Mouse (Mus musculus) frontal cortex, postnatal 14 days (tissue): ENCODE measurements around the gene Lsm2.
"Not testable (repeated sequence)": the region's sequence is repeated elsewhere in the genome, so short reads cannot be mapped to it uniquely, and the experiment has no call there.

Source experiments
- DNase-seq, 2 experiments: peaks; one replicate each; pipeline ENCODE4 v3.0.0; 2022; ENCODE audit warnings: low spot score in 2 of 2

The Lsm2 gene

DNA sequence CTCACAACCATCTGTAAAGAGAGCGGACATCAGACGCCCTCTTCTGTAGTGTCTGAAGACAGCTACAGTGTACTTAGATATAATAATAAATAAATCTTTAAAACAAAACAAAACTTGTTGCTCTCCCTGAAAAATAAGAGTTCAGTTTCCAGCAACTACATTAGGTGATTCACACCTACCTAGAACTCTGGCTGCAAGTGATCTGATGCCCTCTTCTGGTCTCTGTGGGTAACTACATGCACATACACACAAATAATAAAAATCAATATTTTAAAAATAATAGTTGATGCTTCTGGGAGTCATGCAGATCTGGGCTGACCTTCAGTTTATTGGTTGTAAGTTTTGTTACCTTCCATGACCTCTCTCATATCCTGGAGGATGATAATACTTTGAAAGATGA is 2.6 kb downstream of the Lsm2 start:
- DNase-seq = no peak

- no peak for DNase-seq
These were observed 13.1 kb downstream of the Lsm2 start for GRCm38 (mm10) chr17:34994751-34995150.

DNA sequence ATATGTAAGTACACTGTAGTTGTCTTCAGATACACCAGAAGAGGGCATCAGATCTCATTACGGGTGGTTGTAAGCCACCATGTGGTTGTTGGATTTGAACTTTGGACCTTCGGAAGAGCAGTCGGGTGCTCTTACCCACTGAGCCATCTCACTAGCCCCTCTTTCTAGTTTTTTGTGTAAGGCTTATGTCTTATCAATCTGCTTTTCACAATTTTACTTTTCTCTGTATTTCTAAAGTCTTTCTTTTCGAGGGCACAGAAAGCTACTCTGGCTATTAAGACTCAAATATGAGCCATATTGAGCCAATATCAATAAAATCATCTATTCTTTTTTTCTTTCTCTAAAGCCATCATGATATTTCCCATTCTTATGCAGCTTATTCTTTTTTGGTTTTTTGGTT is 13.5 kb downstream of the Lsm2 start:
- DNase-seq = not testable (repeated sequence)

GRCm38 (mm10) chr17:34995927-34996326 is 14.3 kb downstream of the Lsm2 start:
- DNase-seq = not testable (repeated sequence)

- DNase-seq = no peak
These were observed 14.9 kb downstream of the Lsm2 start for GRCm38 (mm10) chr17:34996411-34997141.

DNA sequence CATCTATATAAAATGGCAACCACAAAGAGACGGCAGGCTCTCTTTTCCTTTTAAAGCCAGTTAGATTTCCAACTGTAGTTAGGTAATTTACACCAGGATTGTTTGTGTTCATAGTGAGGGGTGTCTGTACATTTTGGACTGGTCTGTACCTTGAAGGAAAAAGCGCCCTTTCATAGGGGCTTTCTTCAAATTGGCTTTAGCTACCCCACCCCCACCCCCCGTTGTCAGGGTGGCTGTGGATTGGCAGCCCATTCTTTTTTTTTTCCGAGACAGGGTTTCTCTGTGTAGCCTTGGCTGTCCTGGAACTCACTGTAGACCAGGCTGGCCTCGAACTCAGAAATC is 15.5 kb downstream of the Lsm2 start:
- DNase-seq = no peak

GRCm38 (mm10) chr17:34998526-34999430 is 17.1 kb downstream of the Lsm2 start:
- DNase-seq = no peak

GRCm38 (mm10) chr17:34999871-35000716 is 18.4 kb downstream of the Lsm2 start:
- not testable (repeated sequence) for DNase-seq

DNA sequence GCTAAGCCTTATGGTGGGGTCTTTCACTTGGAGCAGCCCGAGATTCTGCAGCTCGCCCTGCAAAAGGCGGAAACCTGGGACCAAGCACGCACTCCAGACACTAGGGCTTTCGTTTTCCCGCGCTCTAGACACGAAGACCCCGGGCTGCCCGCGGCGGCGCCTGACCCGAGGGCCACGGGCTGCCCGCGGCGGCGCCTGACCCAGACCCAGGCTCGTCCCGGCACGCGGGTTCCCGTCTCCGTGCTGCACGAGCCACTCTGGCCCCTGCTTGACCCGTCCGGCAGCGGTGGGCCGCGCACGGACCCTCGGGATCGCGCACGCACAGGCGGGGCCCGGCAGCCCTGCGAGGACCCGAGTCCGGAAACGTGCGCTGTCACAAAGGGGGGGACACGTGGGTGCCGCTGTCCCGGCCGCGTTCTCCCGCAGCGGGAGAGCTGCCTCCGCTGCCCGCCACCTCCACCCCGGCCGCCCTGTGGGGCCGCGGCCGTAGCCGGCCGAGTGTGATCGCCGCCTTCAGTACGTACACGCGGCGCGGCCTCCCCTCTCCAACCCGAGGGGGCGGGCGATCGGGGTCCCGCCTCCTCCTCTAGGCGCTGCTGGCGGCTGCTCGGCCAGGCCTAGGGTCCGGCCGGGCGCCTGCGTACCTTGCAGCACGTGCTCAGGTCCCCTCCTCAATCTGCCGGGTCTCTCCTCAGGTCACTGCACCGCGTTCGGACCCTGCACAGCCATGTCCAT is 19.2 kb downstream of the Lsm2 start, which contains the start of gene Vars:
Vars (plus strand) TSS at position 271 of the 735 bp plus-strand sequence.
- peak; percentile 70 to 74 for DNase-seq

- DNase-seq = no peak
These were observed 19.9 kb downstream of the Lsm2 start for GRCm38 (mm10) chr17:35001452-35002152.

- DNase-seq = no peak
These were observed 20.6 kb downstream of the Lsm2 start for GRCm38 (mm10) chr17:35002153-35002865.

GRCm38 (mm10) chr17:35003022-35003838 is 21.6 kb downstream of the Lsm2 start:
- no peak for DNase-seq

DNA sequence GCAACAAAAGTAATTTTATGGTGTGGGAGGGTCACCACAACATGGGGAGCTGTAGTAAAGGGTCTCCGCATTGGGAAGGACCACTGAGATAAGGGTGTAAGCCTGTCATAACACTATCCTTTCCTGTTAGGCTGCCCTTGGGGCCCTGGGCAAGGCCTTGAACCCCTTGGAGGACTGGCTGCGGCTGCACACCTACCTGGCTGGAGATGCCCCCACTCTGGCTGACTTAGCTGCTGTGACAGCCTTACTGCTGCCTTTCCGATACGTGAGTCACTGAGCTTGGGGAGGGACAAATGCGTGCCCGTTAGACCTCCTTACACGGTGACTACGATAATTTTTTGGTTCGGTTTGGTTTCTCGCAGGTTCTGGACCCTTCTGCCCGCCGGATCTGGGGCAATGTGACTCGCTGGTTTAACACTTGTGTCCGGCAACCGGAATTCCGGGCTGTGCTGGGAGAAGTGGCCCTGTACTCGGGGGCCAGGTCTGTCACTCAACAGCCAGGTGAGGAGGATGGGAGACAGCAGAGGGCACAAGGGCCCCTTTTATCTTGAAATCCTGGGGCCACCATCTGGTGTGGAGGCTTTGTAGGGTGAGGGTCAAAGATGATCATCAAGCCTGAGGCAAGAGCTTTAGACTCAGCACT is 22.5 kb downstream of the Lsm2 start:
- DNase-seq = no peak

DNA sequence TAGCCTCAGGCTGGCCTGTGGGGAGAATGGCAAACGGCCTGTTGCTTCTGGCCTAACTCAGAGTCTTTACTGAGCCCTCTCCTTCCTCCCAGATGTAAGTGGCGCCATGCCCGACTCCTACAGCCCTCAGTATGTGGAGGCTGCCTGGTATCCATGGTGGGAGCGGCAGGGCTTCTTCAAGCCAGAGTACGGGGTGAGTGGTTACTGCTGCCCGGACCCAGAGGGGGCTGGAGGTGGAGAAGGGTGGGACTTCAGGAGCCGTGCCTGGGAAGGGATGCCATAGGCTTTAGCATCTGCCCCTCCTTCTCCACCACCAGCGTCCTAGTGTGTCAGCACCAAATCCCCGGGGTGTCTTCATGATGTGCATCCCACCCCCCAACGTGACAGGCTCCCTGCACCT is 23.5 kb downstream of the Lsm2 start:
- DNase-seq = no peak

DNA sequence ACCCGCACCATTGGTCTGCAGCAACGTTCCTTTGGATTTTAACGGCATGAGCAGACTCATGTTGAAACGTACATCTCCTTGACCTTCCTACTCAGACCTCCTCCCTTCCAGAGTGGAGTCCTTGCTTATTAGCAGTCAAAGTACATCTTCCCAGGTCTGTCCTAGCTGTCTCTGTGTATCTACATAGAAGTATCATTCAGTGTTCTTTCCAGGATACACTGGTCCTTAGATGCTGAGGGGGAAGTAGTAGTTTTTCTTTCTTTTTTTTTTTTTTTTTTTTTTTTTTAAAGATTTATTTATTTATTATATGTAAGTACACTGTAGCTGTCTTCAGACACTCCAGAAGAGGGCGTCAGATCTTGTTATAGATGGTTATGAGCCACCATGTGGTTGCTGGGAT is 24.2 kb downstream of the Lsm2 start:
- DNase-seq = not testable (repeated sequence)

GRCm38 (mm10) chr17:35007387-35007991 is 25.8 kb downstream of the Lsm2 start:
- no peak for DNase-seq

GRCm38 (mm10) chr17:35009586-35009985 is 27.9 kb downstream of the Lsm2 start:
- no peak for DNase-seq

- DNase-seq = no peak
These were observed 29.8 kb downstream of the Lsm2 start for GRCm38 (mm10) chr17:35011440-35011839.
